Mouse (Mus musculus) liver, postnatal 0 days (tissue): ENCODE data around the gene Adra1b.
A peak's percentile ranks its signal among the peaks of the same experiment; 100 is the strongest.

Source experiments
- CTCF ChIP-seq: sonication (generic); IDR thresholded peaks from 2 replicates; pipeline ENCODE4 v1.5.1; 2016; ENCODE audit warnings: antibody characterized with exemption, low read depth
- EP300 ChIP-seq: IDR thresholded peaks from 2 replicates; pipeline ENCODE4 v1.6.1; 2016; ENCODE audit warnings: antibody characterized with exemption, low read depth, mild to moderate bottlenecking

GRCm38 (mm10) chr11:43747233-43748226 is 153.5 kb downstream of the Adra1b start, which contains the start of gene Ttc1:
- TF ChIP-seq EP300 (no peak), CTCF (0 out of 2 replicates have a peak, but pooled peaks have one; percentile 3)
